24 mouse cellular contexts compared by ENCODE assay signal in the genomic region with DNA sequence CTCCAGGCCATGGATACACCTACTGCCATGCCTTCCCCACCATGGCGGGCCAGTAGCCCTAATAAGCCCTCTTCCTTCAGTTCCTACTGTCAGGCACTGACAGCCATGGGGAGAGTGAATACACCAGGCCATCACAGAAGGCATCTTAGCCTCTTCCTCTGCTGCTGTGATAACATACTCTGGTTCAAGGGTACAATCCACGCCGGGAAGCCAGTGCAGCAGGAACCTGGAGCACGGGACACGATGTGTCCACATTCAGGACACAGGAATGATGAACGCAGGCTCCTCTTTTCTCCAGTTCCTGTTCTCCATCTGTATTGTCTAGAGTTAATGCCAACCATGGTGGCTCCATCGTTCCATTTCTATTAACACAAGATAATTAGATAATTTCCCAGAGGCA.
A peak's percentile ranks its signal among the peaks of the same experiment; 100 is the strongest.
DNase-seq lines count a peak whose midpoint lies in the region; ATAC-seq and TF ChIP-seq lines count a peak whose summit lies in the region.
"Had no signal": no experiment of that assay in that cellular context is flagged by ENCODE, and none has a peak within 500 bp of the region (broad histone marks: within the 10 kb centered on the region; RNA-seq: fewer than 3 reads in every experiment).

No protein-coding gene starts in this region.

- intact Hi-C loops in heart, postnatal 10 days (cut with DNase I), result no loop called here

- no peak for DNase-seq in heart, adult 8-10 months (ENCODE audit: low spot score)
- no peak for DNase-seq in heart, adult 18-20 months
- DNase-seq in heart, postnatal 0 days (ENCODE audit: low spot score), result no peak
- no peak for DNase-seq in heart, postnatal 10 days
- DNase-seq: adrenal gland, postnatal 10 days; adrenal gland, postnatal 36 days; B cell, adult 2 months; cerebellum, adult 18-20 months; cerebellum, adult 9-10 months; cerebellum, postnatal 14 days; gastrocnemius, postnatal 10 days; gastrocnemius, postnatal 36 days; kidney, adult 2 months had no signal

- 93% methylated on average over 7 of the region's 7 CpGs for WGBS in heart, embryonic 11.5 days (ENCODE audit: insufficient replicate concordance)
- 90% methylated on average over 7 of the region's 7 CpGs for WGBS in heart, embryonic 14.5 days
- WGBS in heart, postnatal 0 days, result 89% methylated on average over 7 of the region's 7 CpGs

- no peak overlapping the region for H3K9ac ChIP-seq in heart, embryonic 11.5 days (ENCODE audit: low read depth, low read length)
- H3K9ac ChIP-seq in heart, embryonic 14.5 days (ENCODE audit: low read length), result no peak overlapping the region
- H3K9ac ChIP-seq in heart, postnatal 0 days (replicated peaks; ENCODE audit: low read depth, low read length), result no peak overlapping the region
- H3K9ac ChIP-seq: forebrain, embryonic 13.5 days; hindbrain, embryonic 12.5 days; hindbrain, embryonic 15.5 days had no signal

- H3K27me3 ChIP-seq in heart, embryonic 11.5 days (ENCODE audit: control insufficient read depth, insufficient read depth, low read length), result no peaks in the 10 kb centered on the region
- no peaks in the 10 kb centered on the region for H3K27me3 ChIP-seq in heart, embryonic 14.5 days (ENCODE audit: control insufficient read depth, insufficient read depth, low read length)
- no peaks in the 10 kb centered on the region for H3K27me3 ChIP-seq in heart, postnatal 0 days (ENCODE audit: control insufficient read depth, insufficient read depth, low read length)
- H3K27me3 ChIP-seq: CH12.LX; forebrain, embryonic 13.5 days; hindbrain, embryonic 12.5 days; hindbrain, embryonic 15.5 days; Patski had no signal

- H3K4me1 ChIP-seq in heart, embryonic 11.5 days (ENCODE audit: control insufficient read depth, insufficient read depth, low read length), result peaks cover 36% of the 10 kb centered on the region
- H3K4me1 ChIP-seq in heart, embryonic 14.5 days (ENCODE audit: control insufficient read depth in 2 of 2, insufficient read depth in 2 of 2, low read length in 2 of 2), result peaks cover 31 to 47% of the 10 kb centered on the region in 2 experiments
- peaks cover 37% of the 10 kb centered on the region for H3K4me1 ChIP-seq in heart, postnatal 0 days (ENCODE audit: control insufficient read depth, insufficient read depth)
- H3K4me1 ChIP-seq: forebrain, embryonic 10.5 days; forebrain, embryonic 13.5 days; hindbrain, embryonic 12.5 days; hindbrain, embryonic 15.5 days had no signal

- H3K4me2 ChIP-seq in heart, embryonic 11.5 days, result no peak overlapping the region
- H3K4me2 ChIP-seq in heart, embryonic 14.5 days (ENCODE audit: low read length), result no peak overlapping the region
- no peak overlapping the region for H3K4me2 ChIP-seq in heart, postnatal 0 days (ENCODE audit: low read depth, low read length)
- H3K4me2 ChIP-seq: forebrain, embryonic 13.5 days; hindbrain, embryonic 12.5 days; hindbrain, embryonic 15.5 days had no signal

- H3K9me3 ChIP-seq in heart, embryonic 11.5 days (replicated peaks; ENCODE audit: control insufficient read depth, low read length), result no peaks in the 10 kb centered on the region
- H3K9me3 ChIP-seq in heart, embryonic 14.5 days (ENCODE audit: control insufficient read depth, low read length), result no peaks in the 10 kb centered on the region
- H3K9me3 ChIP-seq in heart, postnatal 0 days (replicated peaks; ENCODE audit: control insufficient read depth, low read length), result no peaks in the 10 kb centered on the region
- H3K9me3 ChIP-seq: forebrain, embryonic 13.5 days; hindbrain, embryonic 12.5 days; hindbrain, embryonic 15.5 days had no signal

- H3K36me3 ChIP-seq in heart, embryonic 11.5 days (ENCODE audit: control insufficient read depth, insufficient read depth, low read length), result peaks cover 4% of the 10 kb centered on the region; the same call in 1 of the 2 replicates
- H3K36me3 ChIP-seq in heart, embryonic 14.5 days (ENCODE audit: control insufficient read depth, insufficient read depth, low read length), result peaks cover 21% of the 10 kb centered on the region
- H3K36me3 ChIP-seq in heart, postnatal 0 days (replicated peaks; ENCODE audit: control insufficient read depth, insufficient read depth, low read length), result peaks cover 23% of the 10 kb centered on the region
- H3K36me3 ChIP-seq: G1E had no signal

- 0 out of 2 replicates have a peak overlapping the region, but pooled peaks have one; percentile 31 for H3K27ac ChIP-seq in heart, embryonic 11.5 days (ENCODE audit: low read depth, low read length)
- H3K27ac ChIP-seq in heart, embryonic 14.5 days (replicated peaks in 1 of 2; ENCODE audit: control insufficient read depth in 1 of 2, insufficient read depth in 1 of 2, low read depth in 2 of 2, low read length in 2 of 2), result peak overlapping the region; percentile 29 to 97; a peak in 3 of 4 replicates
- H3K27ac ChIP-seq in heart, postnatal 0 days (ENCODE audit: low read depth), result peak overlapping the region; percentile 16; the same call in 1 of the 2 replicates
- H3K27ac ChIP-seq: forebrain, embryonic 10.5 days; forebrain, embryonic 13.5 days; hindbrain, embryonic 12.5 days; hindbrain, embryonic 15.5 days had no signal

- TF ChIP-seq EP300 in heart, postnatal 0 days (IDR thresholded peaks at IDR 0.05; ENCODE audit: low read depth), result no peak

- no peak for TF ChIP-seq CTCF in heart, postnatal 0 days (IDR thresholded peaks at IDR 0.05; ENCODE audit: low read depth)

- no peak for ATAC-seq in heart, embryonic 11.5 days (replicated peaks; ENCODE audit: insufficient number of reproducible peaks, low FRiP score, low TSS enrichment)
- no peak for ATAC-seq in heart, embryonic 14.5 days (ENCODE audit: insufficient number of reproducible peaks, insufficient read depth, low FRiP score, low read depth)
- no peak for ATAC-seq in heart, postnatal 0 days (ENCODE audit: insufficient read depth, low read depth)
- ATAC-seq: forebrain, embryonic 13.5 days; forebrain, embryonic 16.5 days; intestine, postnatal 0 days had no signal

- H3K4me3 ChIP-seq in heart, embryonic 11.5 days (ENCODE audit: low read depth, low read length), result no peak overlapping the region
- H3K4me3 ChIP-seq in heart, embryonic 14.5 days (ENCODE audit: control insufficient read depth in 1 of 2, insufficient read depth in 1 of 2, low read depth in 1 of 2, low read length in 2 of 2), result no peak overlapping the region
- no peak overlapping the region for H3K4me3 ChIP-seq in heart, postnatal 0 days (ENCODE audit: low read depth, low read length)
- H3K4me3 ChIP-seq: forebrain, embryonic 10.5 days; forebrain, embryonic 13.5 days; hindbrain, embryonic 12.5 days; hindbrain, embryonic 15.5 days had no signal
